Mouse (Mus musculus) liver, postnatal 0 days (tissue): Measurements from ENCODE around the gene Tec. TPM values are rescaled to one million over a fixed set of nuclear protein-coding genes. Genes with fewer than 3 reads are reported as not detected.
A peak's percentile ranks its signal among the peaks of the same experiment; 100 is the strongest.

Experiments used
- ATAC-seq: fragments of 200-750 bp; cut with Nextera tagmentation; 2 replicates; pipeline ENCODE4 v1.8.0; 2017; ENCODE audit warnings: mild to moderate bottlenecking, moderate library complexity
- DNase-seq: peaks from one replicate; pipeline ENCODE4 v3.0.0-alpha.2; 2016
- H3K27ac ChIP-seq: fragments of 300-500 bp; sonication (generic); 2 replicates; pipeline ENCODE4 v1.5.1; 2014; ENCODE audit warnings: antibody characterized with exemption, moderate library complexity, mild to moderate bottlenecking, low read depth
- H3K27me3 ChIP-seq: fragments of 300-500 bp; sonication (generic); 2 replicates; pipeline ENCODE4 v1.6.1; 2014; ENCODE audit warnings: low read length, control low read depth, mixed read lengths; ENCODE audit not compliant: insufficient read depth
- H3K36me3 ChIP-seq: fragments of 300-500 bp; sonication (generic); replicated peaks from 2 replicates; pipeline ENCODE4 v1.6.1; 2014; ENCODE audit warnings: mild to moderate bottlenecking, control low read depth, low read length, moderate library complexity, mixed read lengths; ENCODE audit not compliant: insufficient read depth
- H3K4me1 ChIP-seq: fragments of 300-500 bp; sonication (generic); 2 replicates; pipeline ENCODE4 v1.6.1; 2014; ENCODE audit warnings: antibody characterized with exemption, mild to moderate bottlenecking, control low read depth; ENCODE audit not compliant: insufficient read depth
- H3K4me2 ChIP-seq: fragments of 300-500 bp; sonication (generic); 2 replicates; pipeline ENCODE4 v1.6.1; 2014; ENCODE audit warnings: low read depth, mild to moderate bottlenecking, low read length, moderate library complexity, mixed read lengths
- H3K4me3 ChIP-seq: fragments of 300-500 bp; sonication (generic); 2 replicates; pipeline ENCODE4 v1.5.1; 2014; ENCODE audit warnings: low read depth, low read length
- H3K9ac ChIP-seq: fragments of 300-500 bp; sonication (generic); replicated peaks from 2 replicates; pipeline ENCODE4 v1.6.1; 2014; ENCODE audit warnings: mild to moderate bottlenecking, moderate library complexity
- H3K9me3 ChIP-seq: fragments of 300-500 bp; sonication (generic); 2 replicates; pipeline ENCODE4 v1.6.1; 2016; ENCODE audit warnings: mild to moderate bottlenecking, control low read depth, low read length, mixed read lengths
- CTCF ChIP-seq: sonication (generic); IDR thresholded peaks from 2 replicates; pipeline ENCODE4 v1.5.1; 2016; ENCODE audit warnings: antibody characterized with exemption, low read depth
- EP300 ChIP-seq: IDR thresholded peaks from 2 replicates; pipeline ENCODE4 v1.6.1; 2016; ENCODE audit warnings: antibody characterized with exemption, low read depth, mild to moderate bottlenecking
- WGBS: fragments of 180-500 bp; shearing (Covaris S2); extraction: QIAGEN DNeasy Blood & Tissue Kit; methylation state at CpG from one replicate; pipeline ENCODE4 v1.1.7; 2014; ENCODE audit not compliant: insufficient replicate concordance; 5-methylcytosine and 5-hydroxymethylcytosine counted together
- polyA plus RNA-seq: library from polyadenylated mRNA; unstranded; fragments of >200 nt; fragmentation: Nextera tagmentation; extraction: Ambion mirVana; gene quantifications from 2 replicates; pipeline ENCODE4 v1.2.1, GENCODE M21; 2015

Gene Tec
- polyA plus RNA-seq, 1 experiment from 2014 or later: 9.2 TPM

DNA sequence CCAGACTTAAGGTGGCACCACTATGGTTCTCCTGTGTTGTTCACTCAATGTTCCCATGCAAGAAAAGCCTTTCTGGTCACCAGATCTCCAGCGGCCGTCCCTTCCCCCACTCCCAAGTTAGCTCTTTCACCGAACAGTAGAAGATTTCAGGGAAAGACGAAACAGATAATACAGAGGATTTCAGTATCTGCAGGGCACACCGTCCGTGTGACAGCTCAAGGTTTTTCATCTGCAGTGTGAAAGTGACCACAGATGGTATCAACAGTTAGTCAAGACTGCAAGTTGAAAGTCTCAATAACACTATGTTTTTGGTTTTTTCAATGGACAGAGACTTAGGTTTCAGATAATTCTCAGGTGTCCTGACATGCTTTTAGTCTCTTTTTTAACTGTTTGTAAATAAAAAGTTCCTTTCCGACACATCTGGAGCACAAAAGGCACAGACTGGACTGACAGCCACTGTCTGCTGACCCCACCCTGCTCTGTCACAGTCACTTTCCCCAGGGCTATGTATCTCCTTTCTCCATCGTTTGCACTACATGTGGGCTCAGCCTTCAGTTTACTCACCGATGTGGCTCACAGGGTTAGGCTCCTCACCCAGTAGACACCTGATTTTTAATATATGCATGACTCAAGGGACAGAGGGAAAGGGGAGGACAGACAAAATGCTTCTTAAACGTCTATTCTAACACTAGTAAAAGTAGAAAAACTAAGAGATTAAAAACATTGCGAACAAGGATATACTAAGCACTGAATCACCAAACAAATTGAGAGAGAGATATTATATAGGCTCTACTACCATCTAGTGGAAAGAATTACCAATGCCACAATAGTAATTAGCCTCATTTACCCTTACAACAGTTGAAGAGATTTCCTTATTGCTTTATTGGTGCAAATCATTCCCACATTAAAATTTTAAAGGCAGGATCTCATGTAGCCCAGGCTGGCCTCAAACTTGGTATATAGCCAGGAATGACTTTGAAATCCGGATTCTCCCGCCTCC lies 109.1 kb downstream of the Tec start:
- Histone ChIP-seq H3K4me1 (no peaks in the 10 kb centered on the region), H3K9me3 (no peaks in the 10 kb centered on the region), H3K4me2 (no peak overlapping the region), H3K4me3 (no peak overlapping the region), H3K36me3 (peaks cover 18% of the 10 kb centered on the region), H3K27me3 (no peaks in the 10 kb centered on the region), H3K27ac (no peak overlapping the region), H3K9ac (no peak overlapping the region)
- no peak for DNase-seq
- TF ChIP-seq EP300 (no peak), CTCF (peak; percentile 33; the same call in 1 of the 2 replicates)
- WGBS: 56% methylated on average over 13 of the region's 13 CpGs
- ATAC-seq: no peak

DNA sequence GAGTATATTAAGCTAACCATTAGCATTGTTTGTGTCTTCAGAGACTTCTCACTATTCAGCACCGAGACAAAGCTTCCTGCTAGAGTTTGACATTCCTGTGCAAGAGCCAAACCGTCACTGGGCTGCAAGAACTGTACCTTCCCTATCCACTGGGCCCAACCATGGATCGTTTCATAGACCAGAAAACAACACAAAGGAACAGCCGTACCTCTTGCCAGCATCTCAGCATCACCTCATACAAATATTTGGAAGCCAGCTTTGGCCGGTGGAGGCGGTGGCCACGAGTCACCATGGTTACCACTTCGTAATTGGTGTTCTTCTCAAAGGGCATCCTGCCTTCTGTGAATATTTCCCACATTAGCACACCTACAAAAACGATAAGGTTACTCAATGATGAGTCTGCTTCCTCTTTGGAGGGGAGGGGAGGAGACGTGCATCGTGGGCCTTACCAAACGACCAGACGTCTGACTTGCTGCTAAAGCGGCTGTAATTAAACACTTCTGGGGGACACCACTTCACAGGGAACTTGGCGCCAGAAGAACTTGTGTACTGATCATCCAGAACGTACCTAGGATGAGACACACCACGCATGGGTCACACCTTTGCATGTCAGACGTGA lies 111.0 kb downstream of the Tec start:
- no peaks in the 10 kb centered on the region for H3K9me3 ChIP-seq
- no peak for DNase-seq
- H3K4me1 ChIP-seq: no peaks in the 10 kb centered on the region
- H3K4me2 ChIP-seq: no peak overlapping the region
- no peak overlapping the region for H3K27ac ChIP-seq
- no peak for TF ChIP-seq EP300
- TF ChIP-seq CTCF: no peak
- H3K27me3 ChIP-seq: no peaks in the 10 kb centered on the region
- H3K4me3 ChIP-seq: no peak overlapping the region
- no peak for ATAC-seq
- H3K9ac ChIP-seq: no peak overlapping the region
- H3K36me3 ChIP-seq: peaks cover 18% of the 10 kb centered on the region
- 72% methylated on average over 18 of the region's 18 CpGs for WGBS

DNA sequence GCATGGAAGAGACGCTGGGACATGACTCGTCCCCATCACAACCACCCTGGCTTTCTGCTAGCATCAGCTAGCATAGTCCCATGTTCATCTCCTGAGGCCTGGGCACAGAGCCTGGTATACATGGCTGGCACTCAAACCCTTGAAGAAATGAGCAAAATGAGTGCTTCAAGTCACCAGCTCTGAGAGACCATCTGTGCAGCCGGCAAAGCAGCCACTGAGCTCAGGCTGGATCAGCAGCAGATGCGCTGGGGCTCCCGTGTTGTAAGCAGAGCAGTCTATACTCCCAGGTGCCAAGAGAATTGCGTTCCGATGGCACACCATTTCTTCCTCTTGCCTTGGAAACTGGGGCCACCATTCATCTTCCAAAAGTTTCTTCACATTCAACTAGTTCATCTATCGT lies 112.3 kb downstream of the Tec start:
- no peaks in the 10 kb centered on the region for H3K4me1 ChIP-seq
- ATAC-seq (no peak), DNase-seq (no peak)
- H3K9ac ChIP-seq: no peak overlapping the region
- TF ChIP-seq CTCF (no peak), EP300 (no peak)
- WGBS: 85% methylated on average over 8 of the region's 8 CpGs
- H3K27ac ChIP-seq: no peak overlapping the region
- H3K4me3 ChIP-seq: no peak overlapping the region
- no peaks in the 10 kb centered on the region for H3K9me3 ChIP-seq
- no peak overlapping the region for H3K4me2 ChIP-seq
- H3K36me3 ChIP-seq: peaks cover 18% of the 10 kb centered on the region
- no peaks in the 10 kb centered on the region for H3K27me3 ChIP-seq

DNA sequence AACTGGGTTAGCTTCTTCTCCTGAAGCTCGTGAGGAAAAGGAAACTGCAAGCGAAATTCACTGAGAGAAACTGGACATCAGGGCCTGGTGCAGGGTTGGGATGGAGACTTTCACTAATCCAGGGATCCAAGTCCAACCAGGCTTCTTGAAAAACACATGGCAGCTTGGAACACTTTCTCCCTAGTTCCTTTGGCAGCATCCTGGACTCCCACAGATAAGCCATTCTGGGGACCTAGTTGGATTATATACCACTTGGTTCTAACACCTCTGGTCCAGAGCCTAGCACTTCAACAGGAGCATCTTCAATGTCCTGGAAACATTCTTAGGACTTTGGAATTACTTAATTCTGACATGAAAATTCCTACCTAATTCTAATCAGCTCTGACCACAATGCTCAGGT lies 113.2 kb downstream of the Tec start:
- DNase-seq: no peak
- ATAC-seq: no peak
- Histone ChIP-seq H3K27ac (no peak overlapping the region), H3K27me3 (no peaks in the 10 kb centered on the region), H3K9ac (no peak overlapping the region), H3K4me3 (no peak overlapping the region), H3K4me1 (no peaks in the 10 kb centered on the region), H3K9me3 (no peaks in the 10 kb centered on the region), H3K36me3 (peaks cover 18% of the 10 kb centered on the region), H3K4me2 (no peak overlapping the region)
- WGBS: 61% methylated on average over 2 of the region's 2 CpGs
- TF ChIP-seq CTCF (no peak), EP300 (no peak)

DNA sequence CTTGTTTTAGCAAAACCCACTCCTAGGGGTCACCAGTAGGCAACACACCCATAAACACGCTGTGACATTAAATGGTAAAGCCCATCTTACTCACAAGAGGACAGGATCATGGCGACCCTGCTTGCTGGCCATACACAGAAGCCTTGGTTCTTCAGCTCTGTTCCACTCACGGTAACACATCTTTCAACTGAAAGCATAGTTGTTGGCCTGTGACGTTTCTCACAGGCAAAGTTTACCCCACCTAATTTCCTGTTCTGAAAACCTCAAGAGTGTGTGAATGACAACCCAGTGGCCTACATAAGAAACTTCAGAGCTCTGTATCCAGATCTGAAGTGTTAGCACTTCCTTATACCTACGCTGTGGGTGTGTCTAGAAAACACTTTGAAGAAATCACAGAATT lies 115.7 kb downstream of the Tec start, which contains the start of gene Txk:
Gene Txk (minus strand): TSS at position 193 of the 400 bp plus-strand sequence.
- Histone ChIP-seq H3K36me3 (peaks cover 11% of the 10 kb centered on the region), H3K27ac (no peak within 1 kb of the TSS), H3K4me1 (no peaks in the 10 kb centered on the region), H3K9ac (no peak within 1 kb of the TSS), H3K9me3 (no peaks in the 10 kb centered on the region), H3K27me3 (no peaks in the 10 kb centered on the region), H3K4me2 (no peak within 1 kb of the TSS), H3K4me3 (no peak within 1 kb of the TSS)
- no peak for ATAC-seq
- DNase-seq: no peak
- TF ChIP-seq EP300 (no peak), CTCF (no peak)
- WGBS: 60% methylated on average over 5 of the region's 5 CpGs

DNA sequence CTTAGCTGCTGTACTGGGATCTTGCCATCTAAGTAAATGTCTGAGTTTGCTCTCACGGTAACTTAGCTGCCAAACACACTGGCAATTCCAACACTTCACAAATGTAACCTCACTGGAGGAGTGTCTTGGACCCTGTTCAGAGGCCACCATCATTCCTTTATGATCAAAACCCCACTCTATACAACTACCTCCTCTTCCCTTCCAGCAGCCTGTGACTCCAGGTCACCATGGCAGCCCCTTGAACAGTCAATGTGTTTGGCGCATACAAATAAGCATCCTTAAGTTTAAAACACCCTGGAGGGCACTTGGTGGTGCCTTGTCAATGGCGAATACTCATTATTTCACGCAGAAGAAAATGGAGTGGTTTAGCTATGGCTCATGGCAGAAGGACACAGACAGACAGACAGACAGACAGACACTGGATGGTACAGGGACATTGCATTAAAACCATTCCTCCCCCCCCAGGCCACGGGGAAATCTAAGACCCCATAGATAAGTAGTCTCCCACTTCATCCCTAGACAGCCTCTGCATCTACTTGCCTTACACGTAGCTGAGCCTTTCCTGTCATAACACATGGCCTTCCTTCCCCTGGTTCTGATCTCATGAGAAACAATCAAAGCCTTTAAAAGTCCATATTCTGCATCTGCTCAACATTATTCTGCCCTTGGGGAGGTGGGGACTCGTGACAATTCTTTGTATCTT lies 117.1 kb downstream of the Tec start:
- ATAC-seq (no peak), DNase-seq (no peak)
- TF ChIP-seq EP300: no peak
- TF ChIP-seq CTCF: no peak
- Histone ChIP-seq H3K27me3 (no peaks in the 10 kb centered on the region), H3K36me3 (peaks cover 5% of the 10 kb centered on the region; the same call in 1 of the 2 replicates), H3K9me3 (no peaks in the 10 kb centered on the region), H3K9ac (no peak overlapping the region), H3K4me3 (no peak overlapping the region), H3K4me1 (no peaks in the 10 kb centered on the region), H3K27ac (no peak overlapping the region), H3K4me2 (no peak overlapping the region)
- WGBS: 78% methylated on average over 7 of the region's 7 CpGs
